Mouse (Mus musculus) kidney, adult 9 months (tissue): ENCODE measurements around the gene 1700016D06Rik.
A peak's percentile ranks its signal among the peaks of the same experiment; 100 is the strongest.

Source experiments
- DNase-seq: peaks from one replicate; pipeline ENCODE4 v3.0.0; 2022

The 1700016D06Rik gene

GRCm38 (mm10) chr8:11701033-11701362 lies at the start of gene 1700016D06Rik:
TSS of gene 1700016D06Rik (minus strand) at chr8:11701063.
- no peak for DNase-seq

- no peak for DNase-seq
These were observed 48.6 kb upstream of the 1700016D06Rik start for GRCm38 (mm10) chr8:11749472-11749871.

DNA sequence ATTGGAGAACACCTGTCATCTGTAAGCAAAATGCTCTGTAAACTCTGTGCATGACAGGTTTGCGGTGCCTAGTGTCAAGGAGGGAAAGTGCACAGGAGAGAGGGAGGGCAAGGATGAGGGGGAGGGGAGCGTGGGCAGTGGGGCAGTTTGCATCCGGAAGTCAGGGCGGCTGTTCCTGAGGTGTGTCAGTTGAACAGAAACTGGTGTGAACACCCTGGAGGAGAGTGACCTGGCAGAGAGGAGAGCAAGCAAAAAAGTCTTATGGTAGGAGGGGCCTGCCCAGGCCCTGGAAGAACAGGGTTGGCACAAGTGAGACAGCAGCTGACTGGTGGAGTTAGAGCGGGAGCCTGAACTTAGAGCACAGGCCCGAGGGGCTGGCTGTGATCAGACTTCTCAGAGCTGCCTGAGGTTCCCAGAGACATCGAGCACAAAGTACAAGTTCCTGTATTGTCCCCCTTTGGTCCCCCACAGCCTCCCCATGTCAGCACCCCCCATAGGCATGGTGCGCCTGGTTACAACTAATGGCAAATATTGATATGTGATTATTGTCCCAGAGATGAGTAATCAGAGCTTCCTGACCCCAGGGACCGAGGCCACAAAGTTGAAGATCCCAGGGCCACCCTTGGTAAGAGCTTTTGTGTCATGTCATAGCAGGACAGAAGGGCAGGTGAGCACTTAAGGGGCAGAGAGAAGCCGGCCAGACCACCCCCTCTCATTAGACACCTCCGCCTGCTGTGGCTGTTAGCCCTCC lies 46.2 kb upstream of the 1700016D06Rik start:
- peak; percentile 75 for DNase-seq

DNA sequence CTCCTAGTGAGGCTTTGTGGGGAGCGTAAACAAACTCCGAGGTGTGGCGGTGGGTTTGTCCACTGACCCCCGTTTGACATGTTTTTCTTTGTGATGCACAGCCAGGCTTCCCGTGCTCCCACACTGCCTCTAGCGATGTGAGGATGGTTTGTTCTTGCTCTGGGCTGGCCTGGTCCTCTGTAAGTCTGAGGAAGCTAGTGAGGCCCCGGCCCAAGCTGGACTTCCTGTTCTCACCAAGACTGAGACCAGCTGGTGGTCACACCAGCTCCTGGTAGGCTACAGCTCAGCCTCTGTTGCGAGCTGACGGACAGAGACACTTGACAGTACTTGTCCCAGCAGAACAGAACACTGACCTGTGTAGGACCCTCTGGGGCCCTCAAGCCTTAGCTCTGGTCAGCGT lies 42.7 kb upstream of the 1700016D06Rik start:
- no peak for DNase-seq

DNA sequence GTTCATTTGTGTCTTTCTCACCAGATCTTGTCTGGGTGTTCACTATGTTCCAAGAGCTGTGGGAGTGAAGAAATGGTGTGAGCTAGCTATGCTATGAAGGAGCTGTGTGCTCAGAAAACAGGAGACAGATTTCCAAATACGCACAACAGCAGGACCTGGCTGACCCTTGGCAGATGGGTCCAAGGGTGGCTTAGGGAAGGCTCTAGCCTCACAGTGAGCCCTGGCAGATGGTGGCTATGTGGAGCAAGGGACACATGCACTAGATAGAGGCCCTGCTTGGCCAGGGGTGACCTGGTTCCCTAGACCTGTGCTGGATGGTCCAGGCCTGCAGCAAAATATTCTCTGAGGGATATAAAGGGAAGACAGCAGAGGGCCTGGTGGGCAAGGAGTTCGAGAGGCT lies 40.0 kb upstream of the 1700016D06Rik start:
- DNase-seq = no peak

GRCm38 (mm10) chr8:11739082-11739481 lies 38.2 kb upstream of the 1700016D06Rik start:
- DNase-seq = no peak

DNA sequence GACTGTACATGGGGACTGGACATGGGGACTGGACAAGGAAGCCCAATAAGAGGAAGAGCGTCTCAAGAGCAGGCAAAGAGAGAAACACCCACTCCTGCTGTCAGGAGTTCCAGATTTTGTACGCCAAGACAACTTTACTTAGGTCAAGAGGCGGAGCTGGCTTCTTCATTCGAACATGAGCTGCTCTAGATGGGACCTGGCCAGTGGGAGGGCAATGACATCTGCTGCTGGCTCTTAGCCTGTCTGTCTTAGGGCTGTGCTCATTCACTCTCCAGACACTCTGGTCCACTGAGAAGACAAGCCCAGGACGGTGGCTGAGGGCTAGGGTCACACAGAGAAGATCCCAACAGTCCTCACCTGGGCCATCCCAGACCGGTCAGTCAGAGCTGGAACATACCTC lies 36.2 kb upstream of the 1700016D06Rik start:
- peak; percentile 39 for DNase-seq

DNA sequence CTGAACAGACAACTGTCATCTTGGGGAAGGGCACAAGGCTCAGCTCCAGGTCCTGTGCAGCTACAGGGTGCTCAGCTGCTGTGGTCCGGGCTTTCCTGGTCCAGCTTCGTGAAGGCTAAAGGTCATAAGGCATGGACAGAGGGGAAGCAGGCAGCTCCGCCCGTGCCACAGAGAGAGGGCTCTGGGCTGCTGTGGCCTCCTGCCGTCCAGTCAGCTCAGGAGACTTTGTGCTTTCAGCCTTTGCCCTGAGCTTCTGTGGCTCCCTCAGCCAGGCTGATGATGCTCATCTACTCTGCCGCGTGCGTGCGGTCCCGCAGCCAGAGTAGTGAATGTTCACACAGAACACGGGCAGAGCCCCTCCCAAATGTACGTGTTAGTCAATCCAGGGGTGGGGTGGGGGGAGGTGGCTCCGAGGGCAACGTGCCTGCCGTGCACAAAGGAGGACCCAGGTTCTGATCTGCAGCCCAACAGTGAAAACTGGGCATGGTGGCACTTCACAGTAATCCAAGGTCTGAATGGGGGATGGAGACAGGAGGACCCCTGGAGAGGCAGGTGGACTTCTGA lies 34.9 kb upstream of the 1700016D06Rik start:
- DNase-seq = peak; percentile 70

DNA sequence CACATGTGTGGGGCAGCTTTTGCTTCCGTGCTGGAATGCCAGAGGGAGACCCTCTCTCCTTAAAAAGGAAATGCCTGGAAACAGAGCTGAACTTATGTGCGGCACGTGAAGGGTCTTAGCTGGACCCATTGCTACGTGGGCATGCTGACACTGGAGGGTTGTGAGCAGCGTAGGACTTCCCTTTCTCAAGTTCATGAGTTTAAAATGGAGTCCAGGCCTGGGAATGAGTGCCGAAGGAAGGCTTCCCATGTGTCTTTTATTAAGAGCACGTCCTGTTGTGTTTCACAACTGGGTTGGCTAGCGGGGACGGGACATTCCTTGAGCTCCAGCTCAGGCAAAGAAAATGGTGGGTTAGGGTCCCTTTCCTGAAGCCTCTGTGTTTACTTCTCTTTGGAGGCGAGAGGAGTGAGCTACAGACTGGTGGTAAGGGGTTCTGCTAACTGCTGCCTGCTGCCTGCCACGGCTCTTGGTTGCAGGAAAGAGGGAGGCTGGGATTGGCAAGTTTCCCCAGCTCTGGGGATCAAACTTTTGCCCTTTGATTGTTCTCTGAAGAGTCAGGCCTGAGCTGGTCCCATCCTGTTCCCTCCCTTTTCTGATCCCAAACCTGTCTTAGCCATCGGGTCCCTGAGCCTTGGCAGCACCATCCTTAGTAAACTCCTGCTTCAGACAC lies 29.5 kb upstream of the 1700016D06Rik start:
- peak; percentile 75 for DNase-seq

DNA sequence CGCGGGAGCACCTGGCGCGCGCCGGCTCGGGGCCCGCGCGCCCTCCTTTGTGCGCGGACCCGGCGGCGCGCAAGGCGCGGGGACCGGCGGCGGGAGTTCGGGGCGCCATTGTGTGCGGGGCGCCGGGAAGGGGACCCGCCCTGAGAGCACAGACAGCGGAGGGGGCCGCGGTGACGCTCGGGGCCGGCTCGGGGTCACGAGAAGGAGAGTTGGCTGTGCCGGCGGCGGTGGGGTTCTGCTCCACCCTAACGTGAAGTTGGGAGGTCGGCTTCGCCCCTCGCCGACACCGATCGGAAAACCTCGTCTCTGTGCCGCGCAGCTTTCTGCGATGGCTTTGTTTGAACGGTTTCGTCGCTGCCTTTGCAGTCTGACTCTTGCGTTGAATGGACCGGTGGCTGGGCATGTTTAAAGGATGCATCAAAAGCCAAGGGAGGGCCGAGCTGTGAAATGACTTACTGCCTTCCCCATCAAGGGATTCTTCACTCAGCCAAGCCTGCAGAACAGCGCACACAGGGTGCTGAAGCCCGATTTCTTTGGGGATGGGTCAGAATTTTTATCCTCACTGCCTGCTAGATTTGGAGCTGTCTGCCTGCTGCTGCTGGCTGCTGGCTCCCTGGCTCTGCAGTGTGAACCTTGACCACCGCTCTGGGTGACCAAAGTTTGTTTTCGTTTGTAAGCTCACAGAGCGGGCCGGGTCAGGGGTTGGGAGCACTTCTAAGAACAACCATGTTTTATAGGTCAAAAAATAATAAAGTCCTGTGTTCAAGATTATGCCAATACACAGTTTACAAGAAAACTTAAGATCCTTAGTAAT lies 27.8 kb upstream of the 1700016D06Rik start:
- DNase-seq = peak; percentile 82

- DNase-seq = peak; percentile 48
These were observed 27.0 kb upstream of the 1700016D06Rik start, which contains the start of gene Arhgef7 for GRCm38 (mm10) chr8:11727651-11728481. TSS of gene Arhgef7 (plus strand) at chr8:11727721.

GRCm38 (mm10) chr8:11727273-11727650 lies 26.4 kb upstream of the 1700016D06Rik start:
- no peak for DNase-seq

- DNase-seq = no peak
These were observed 16.3 kb upstream of the 1700016D06Rik start for GRCm38 (mm10) chr8:11717194-11717593.

- no peak for DNase-seq
These were observed 11.4 kb upstream of the 1700016D06Rik start for GRCm38 (mm10) chr8:11712244-11712643.

DNA sequence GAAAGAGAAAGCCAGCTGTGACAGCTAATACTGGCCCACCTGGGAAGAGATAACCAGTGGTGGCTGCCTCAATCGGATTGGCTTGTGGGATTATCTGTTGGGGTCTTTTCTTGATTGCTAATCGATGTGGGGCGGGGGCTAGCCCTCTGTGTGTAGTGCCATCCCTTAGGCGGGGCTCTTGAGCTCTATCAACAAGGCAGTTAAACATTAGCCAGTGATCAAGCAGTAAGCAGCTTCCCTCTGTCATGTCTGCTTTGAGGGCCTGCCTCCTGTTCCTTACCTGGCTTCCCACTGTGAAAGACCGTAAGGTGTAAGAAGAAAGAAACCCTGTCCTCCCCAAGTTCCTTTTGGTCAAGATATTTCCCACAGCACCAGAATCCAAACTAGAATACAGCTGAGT lies 9.6 kb upstream of the 1700016D06Rik start:
- no peak for DNase-seq

DNA sequence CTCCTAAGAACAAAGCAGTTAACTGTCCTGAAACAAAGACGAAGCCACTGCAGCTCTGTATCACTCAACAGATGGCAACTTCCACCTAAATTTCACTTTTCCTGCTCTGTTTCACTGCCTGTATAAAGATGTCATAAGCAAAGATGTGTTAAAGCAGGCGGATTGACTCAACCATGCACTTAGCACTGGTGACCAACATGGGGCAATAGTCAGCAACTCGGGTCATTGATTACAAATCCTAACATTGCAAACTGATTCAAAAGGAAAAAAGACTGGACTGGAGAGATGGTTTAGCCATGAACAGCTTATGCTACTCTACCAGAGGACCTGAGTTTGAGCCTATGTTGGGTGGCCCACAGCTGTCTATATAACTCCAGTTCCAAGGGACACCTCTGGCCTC lies 8.7 kb upstream of the 1700016D06Rik start:
- no peak for DNase-seq

DNA sequence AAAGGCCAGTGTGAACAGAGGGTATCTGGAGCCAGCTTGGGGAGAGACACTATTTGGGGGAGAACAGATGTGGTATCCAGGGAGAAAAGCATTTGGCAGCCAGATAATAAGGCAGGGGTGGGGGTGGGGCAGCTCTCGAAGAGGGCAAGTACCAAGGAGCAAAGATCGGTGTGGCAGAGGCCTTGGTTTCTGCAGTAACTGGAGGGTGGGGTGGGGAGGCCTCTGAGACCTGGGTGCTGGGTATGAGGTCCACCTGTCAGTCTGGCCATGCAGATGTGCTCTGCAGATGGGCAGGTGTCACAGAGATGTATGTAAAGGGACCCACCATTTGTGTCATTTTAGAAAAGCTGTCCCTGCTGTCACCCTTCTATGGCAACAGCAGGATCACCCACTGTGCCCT lies 8.0 kb upstream of the 1700016D06Rik start:
- DNase-seq = peak; percentile 45

- peak; percentile 46 for DNase-seq
These were observed 6.8 kb upstream of the 1700016D06Rik start for GRCm38 (mm10) chr8:11707701-11708100.

GRCm38 (mm10) chr8:11705818-11706217 lies 5.0 kb upstream of the 1700016D06Rik start:
- DNase-seq = no peak

GRCm38 (mm10) chr8:11704716-11705420 lies 4.0 kb upstream of the 1700016D06Rik start:
- no peak for DNase-seq

GRCm38 (mm10) chr8:11703789-11704188 lies 2.9 kb upstream of the 1700016D06Rik start:
- no peak for DNase-seq

- peak; percentile 37 for DNase-seq
These were observed 565 bp upstream of the 1700016D06Rik start for GRCm38 (mm10) chr8:11701428-11701827.
